Mouse (Mus musculus): ENCODE measurements around the gene Herc1. TPM values are rescaled to one million over a fixed set of nuclear protein-coding genes. Genes with fewer than 3 reads are reported as not detected.

The Herc1 gene
- total RNA-seq (2014; rRNA removed) (30.9 and 32.0 TPM in 2 replicates), polyA plus RNA-seq (2012; rRNA removed) (4.5 and 5.6 TPM in 2 replicates)

- Histone ChIP-seq H3K9ac (ENCODE audit: low read depth, low read length) (peak within 1 kb of the TSS; percentile 94), H3K4me1 (ENCODE audit: control insufficient read depth, insufficient read depth, low read length) (peaks cover 5% of the 10 kb centered on the region), H3K27me3 (ENCODE audit: control insufficient read depth, insufficient read depth, low read length) (no peaks in the 10 kb centered on the region), H3K79me2 (ENCODE audit: control insufficient read depth, insufficient read depth, low read length) (peaks cover 8% of the 10 kb centered on the region; the same call in 1 of the 2 replicates), H3K36me3 (ENCODE audit: control insufficient read depth, insufficient read depth, low read length) (no peaks in the 10 kb centered on the region), H3K4me3 (ENCODE audit: insufficient read depth, low read depth, low read length) (peak within 1 kb of the TSS; percentile 86), H3K27ac (replicated peaks; ENCODE audit: insufficient read depth, low read depth, low read length) (peak within 1 kb of the TSS; percentile 80)
- under 1% methylated on average over 85 of the region's 85 CpGs for WGBS
- TF ChIP-seq POLR2A (IDR thresholded peaks at IDR 0.05; ENCODE audit: extremely low read depth, insufficient read depth, low read length), result peak; percentile 45; the same call in 1 of the 2 replicates
- no peak for TF ChIP-seq CTCF (IDR thresholded peaks at IDR 0.05; ENCODE audit: low read depth, low read length)
- DNase-seq (ENCODE audit: extremely low read depth, low read depth, low spot score), result peak; percentile 75
These were observed at the start of gene Herc1 for GRCm38 (mm10) chr9:66349860-66350787. TSS of gene Herc1 (plus strand) at chr9:66350450.

- H3K9ac ChIP-seq (ENCODE audit: low read depth, low read length), result no peak overlapping the region
- no peaks in the 10 kb centered on the region for H3K27me3 ChIP-seq (ENCODE audit: control insufficient read depth, insufficient read depth, low read length)
- no peaks in the 10 kb centered on the region for H3K36me3 ChIP-seq (ENCODE audit: control insufficient read depth, insufficient read depth, low read length)
- no peaks in the 10 kb centered on the region for H3K79me2 ChIP-seq (ENCODE audit: control insufficient read depth, insufficient read depth, low read length)
- H3K27ac ChIP-seq (replicated peaks; ENCODE audit: insufficient read depth, low read depth, low read length), result no peak overlapping the region
- H3K4me3 ChIP-seq (ENCODE audit: insufficient read depth, low read depth, low read length), result no peak overlapping the region; the same call in 1 of the 2 replicates
- 94% methylated on average over 3 of the region's 3 CpGs for WGBS
- no peak for DNase-seq (ENCODE audit: extremely low read depth, low read depth, low spot score)
- H3K4me1 ChIP-seq (ENCODE audit: control insufficient read depth, insufficient read depth, low read length), result no peaks in the 10 kb centered on the region
- TF ChIP-seq POLR2A (IDR thresholded peaks at IDR 0.05; ENCODE audit: extremely low read depth, insufficient read depth, low read length) (no peak), CTCF (IDR thresholded peaks at IDR 0.05; ENCODE audit: low read depth, low read length) (no peak)
These were observed 45.7 kb upstream of the Herc1 start for GRCm38 (mm10) chr9:66304320-66305090.

- Histone ChIP-seq H3K27me3 (ENCODE audit: control insufficient read depth, insufficient read depth, low read length) (no peaks in the 10 kb centered on the region), H3K9ac (ENCODE audit: low read depth, low read length) (peak overlapping the region; percentile 60; the same call in 1 of the 2 replicates), H3K79me2 (ENCODE audit: control insufficient read depth, insufficient read depth, low read length) (no peaks in the 10 kb centered on the region), H3K4me1 (ENCODE audit: control insufficient read depth, insufficient read depth, low read length) (no peaks in the 10 kb centered on the region), H3K4me3 (ENCODE audit: insufficient read depth, low read depth, low read length) (peak overlapping the region; percentile 45), H3K36me3 (ENCODE audit: control insufficient read depth, insufficient read depth, low read length) (no peaks in the 10 kb centered on the region), H3K27ac (replicated peaks; ENCODE audit: insufficient read depth, low read depth, low read length) (0 out of 2 replicates have a peak overlapping the region, but pooled peaks have one; percentile 18)
- 60% methylated on average over 25 of the region's 25 CpGs for whole genome bisulfite sequencing
- peak; percentile 29 for DNase-seq (ENCODE audit: extremely low read depth, low read depth, low spot score)
- TF ChIP-seq CTCF (IDR thresholded peaks at IDR 0.05; ENCODE audit: low read depth, low read length), result no peak
- no peak for TF ChIP-seq POLR2A (IDR thresholded peaks at IDR 0.05; ENCODE audit: extremely low read depth, insufficient read depth, low read length)
These were observed 44.8 kb upstream of the Herc1 start for GRCm38 (mm10) chr9:66305121-66306112.

- WGBS, result 83% methylated on average over 3 of the region's 3 CpGs
- H3K36me3 ChIP-seq (ENCODE audit: control insufficient read depth, insufficient read depth, low read length), result no peaks in the 10 kb centered on the region
- H3K4me1 ChIP-seq (ENCODE audit: control insufficient read depth, insufficient read depth, low read length), result no peaks in the 10 kb centered on the region
- no peaks in the 10 kb centered on the region for H3K79me2 ChIP-seq (ENCODE audit: control insufficient read depth, insufficient read depth, low read length)
- H3K9ac ChIP-seq (ENCODE audit: low read depth, low read length), result no peak overlapping the region
- DNase-seq (ENCODE audit: extremely low read depth, low read depth, low spot score), result no peak
- H3K4me3 ChIP-seq (ENCODE audit: insufficient read depth, low read depth, low read length), result no peak overlapping the region
- no peak overlapping the region for H3K27ac ChIP-seq (replicated peaks; ENCODE audit: insufficient read depth, low read depth, low read length)
- H3K27me3 ChIP-seq (ENCODE audit: control insufficient read depth, insufficient read depth, low read length), result no peaks in the 10 kb centered on the region
- no peak for TF ChIP-seq CTCF (IDR thresholded peaks at IDR 0.05; ENCODE audit: low read depth, low read length)
These were observed 43.8 kb upstream of the Herc1 start for GRCm38 (mm10) chr9:66306414-66306813.

GRCm38 (mm10) chr9:66307341-66307740 is 42.9 kb upstream of the Herc1 start:
- Histone ChIP-seq H3K79me2 (ENCODE audit: control insufficient read depth, insufficient read depth, low read length) (no peaks in the 10 kb centered on the region), H3K9ac (ENCODE audit: low read depth, low read length) (no peak overlapping the region), H3K4me1 (ENCODE audit: control insufficient read depth, insufficient read depth, low read length) (no peaks in the 10 kb centered on the region), H3K4me3 (ENCODE audit: insufficient read depth, low read depth, low read length) (no peak overlapping the region), H3K36me3 (ENCODE audit: control insufficient read depth, insufficient read depth, low read length) (no peaks in the 10 kb centered on the region), H3K27ac (replicated peaks; ENCODE audit: insufficient read depth, low read depth, low read length) (no peak overlapping the region), H3K27me3 (ENCODE audit: control insufficient read depth, insufficient read depth, low read length) (no peaks in the 10 kb centered on the region)
- WGBS, result 44% methylated on average over 2 of the region's 2 CpGs
- TF ChIP-seq POLR2A (IDR thresholded peaks at IDR 0.05; ENCODE audit: extremely low read depth, insufficient read depth, low read length) (no peak), CTCF (IDR thresholded peaks at IDR 0.05; ENCODE audit: low read depth, low read length) (no peak)
- peak; percentile 36 for DNase-seq (ENCODE audit: extremely low read depth, low read depth, low spot score)
